Mouse (Mus musculus) limb, embryonic 14.5 days (tissue): Measurements from ENCODE around the gene Pik3r2. TPM values are rescaled to one million over a fixed set of nuclear protein-coding genes. Genes with fewer than 3 reads are reported as not detected.

Experiments
- ATAC-seq: fragments of 200-750 bp; cut with Nextera tagmentation; 2 replicates; pipeline ENCODE4 v1.8.0; 2017; ENCODE audit warnings: low read depth, moderate number of reproducible peaks, moderate TSS enrichment; ENCODE audit not compliant: low FRiP score
- DNase-seq: peaks from one replicate; pipeline ENCODE4 v3.0.0-alpha.2; 2015; ENCODE audit warnings: low spot score
- H3K27ac ChIP-seq: fragments of 300-500 bp; sonication (generic); replicated peaks from 2 replicates; pipeline ENCODE4 v1.5.1; 2014; ENCODE audit warnings: low read depth, mild to moderate bottlenecking, low read length, moderate library complexity, mixed read lengths
- H3K27me3 ChIP-seq: fragments of 300-500 bp; sonication (generic); 2 replicates; pipeline ENCODE4 v1.6.1; 2014; ENCODE audit warnings: low read length, mixed read lengths; ENCODE audit not compliant: control insufficient read depth, insufficient read depth
- H3K36me3 ChIP-seq: fragments of 300-500 bp; sonication (generic); 2 replicates; pipeline ENCODE4 v1.6.1; 2014; ENCODE audit warnings: mild to moderate bottlenecking, low read length, moderate library complexity, mixed read lengths; ENCODE audit not compliant: control insufficient read depth, insufficient read depth
- H3K4me1 ChIP-seq: fragments of 300-500 bp; sonication (generic); 2 replicates; pipeline ENCODE4 v1.6.1; 2014; ENCODE audit warnings: antibody characterized with exemption, low read length, mixed read lengths; ENCODE audit not compliant: control insufficient read depth, insufficient read depth
- H3K4me2 ChIP-seq: fragments of 300-500 bp; sonication (generic); replicated peaks from 2 replicates; pipeline ENCODE4 v1.6.1; 2014; ENCODE audit warnings: low read depth, mild to moderate bottlenecking, low read length, moderate library complexity; ENCODE audit not compliant: severe bottlenecking
- H3K4me3 ChIP-seq: fragments of 300-500 bp; sonication (generic); replicated peaks from 2 replicates; pipeline ENCODE4 v1.5.1; 2014; ENCODE audit warnings: low read length
- H3K9ac ChIP-seq: fragments of 300-500 bp; sonication (generic); 2 replicates; pipeline ENCODE4 v1.6.1; 2014; ENCODE audit warnings: mild to moderate bottlenecking, low read depth, low read length, moderate library complexity; ENCODE audit not compliant: severe bottlenecking
- H3K9me3 ChIP-seq: fragments of 300-500 bp; sonication (generic); 2 replicates; pipeline ENCODE4 v1.6.1; 2016; ENCODE audit warnings: low read length; ENCODE audit not compliant: control insufficient read depth
- POLR2A ChIP-seq: fragments of 200-500 bp; IDR thresholded peaks from 2 replicates; pipeline ENCODE4 v1.8.0; 2012; ENCODE audit warnings: inconsistent platforms, mild to moderate bottlenecking, moderate library complexity, borderline replicate concordance; ENCODE audit not compliant: insufficient read depth, insufficient read length; ENCODE audit errors: extremely low read depth
- WGBS: fragments of 180-500 bp; shearing (Covaris S2); extraction: QIAGEN DNeasy Blood & Tissue Kit; methylation state at CpG from one replicate; pipeline ENCODE4 v1.1.7; 2014; 5-methylcytosine and 5-hydroxymethylcytosine counted together
- polyA plus RNA-seq, 2 experiments: library from polyadenylated mRNA; depleted of rRNA in 1 of 2; stranded (reverse) in 1 of 2; unstranded in 1 of 2; fragments of >200 nt; fragmentation: Nextera tagmentation in 1 of 2; extraction: Ambion mirVana in 1 of 2; gene quantifications; 2 replicates each; pipeline versions ENCODE4 v1.2.1 to v1.2.3; 2012 to 2014

The Pik3r2 gene
- polyA plus RNA-seq, 2 experiments: 73.5 to 111 TPM

GRCm38 (mm10) chr8:70730956-70731355 is 45.6 kb downstream of the Pik3r2 start:
- H3K4me2 ChIP-seq: no peak overlapping the region
- peaks cover 38% of the 10 kb centered on the region for H3K27me3 ChIP-seq
- 87% methylated on average over 4 of the region's 4 CpGs for WGBS
- H3K9ac ChIP-seq: no peak overlapping the region
- no peak for ATAC-seq
- H3K4me1 ChIP-seq: no peaks in the 10 kb centered on the region
- no peak for DNase-seq
- H3K36me3 ChIP-seq: no peaks in the 10 kb centered on the region
- no peak for TF ChIP-seq POLR2A
- no peaks in the 10 kb centered on the region for H3K9me3 ChIP-seq
- no peak overlapping the region for H3K4me3 ChIP-seq
- no peak overlapping the region for H3K27ac ChIP-seq

GRCm38 (mm10) chr8:70729808-70730475 is 46.6 kb downstream of the Pik3r2 start:
- Histone ChIP-seq H3K27ac (no peak overlapping the region), H3K4me1 (no peaks in the 10 kb centered on the region), H3K9me3 (no peaks in the 10 kb centered on the region), H3K4me3 (peak overlapping the region; percentile 18), H3K9ac (0 out of 2 replicates have a peak overlapping the region, but pooled peaks have one; percentile 25), H3K36me3 (no peaks in the 10 kb centered on the region), H3K4me2 (peak overlapping the region; percentile 31), H3K27me3 (peaks cover 38% of the 10 kb centered on the region)
- TF ChIP-seq POLR2A: no peak
- ATAC-seq (no peak), DNase-seq (no peak)
- 4% methylated on average over 31 of the region's 34 CpGs for WGBS

GRCm38 (mm10) chr8:70726721-70727120 is 49.8 kb downstream of the Pik3r2 start:
- Histone ChIP-seq H3K9me3 (no peaks in the 10 kb centered on the region), H3K27ac (no peak overlapping the region), H3K27me3 (peaks cover 33% of the 10 kb centered on the region), H3K4me2 (no peak overlapping the region), H3K4me1 (no peaks in the 10 kb centered on the region), H3K9ac (no peak overlapping the region), H3K4me3 (no peak overlapping the region), H3K36me3 (no peaks in the 10 kb centered on the region)
- no peak for ATAC-seq
- TF ChIP-seq POLR2A: no peak
- DNase-seq: no peak
- WGBS: 46% methylated on average over 11 of the region's 11 CpGs

- Histone ChIP-seq H3K27ac (no peak overlapping the region), H3K9me3 (no peaks in the 10 kb centered on the region), H3K4me1 (no peaks in the 10 kb centered on the region), H3K9ac (no peak overlapping the region), H3K27me3 (peaks cover 32% of the 10 kb centered on the region), H3K4me3 (no peak overlapping the region), H3K36me3 (no peaks in the 10 kb centered on the region), H3K4me2 (no peak overlapping the region)
- whole genome bisulfite sequencing: 19% methylated on average over 14 of the region's 14 CpGs
- no peak for DNase-seq
- ATAC-seq: no peak
- TF ChIP-seq POLR2A: no peak
Observed at GRCm38 (mm10) chr8:70725792-70726447, 50.6 kb downstream of the Pik3r2 start.

- no peaks in the 10 kb centered on the region for H3K4me1 ChIP-seq
- ATAC-seq (no peak), DNase-seq (no peak)
- WGBS: 81% methylated on average over 12 of the region's 12 CpGs
- no peak for TF ChIP-seq POLR2A
- peaks cover 15% of the 10 kb centered on the region; the same call in 1 of the 2 replicates for H3K27me3 ChIP-seq
- H3K9me3 ChIP-seq: no peaks in the 10 kb centered on the region
- no peak overlapping the region for H3K9ac ChIP-seq
- H3K36me3 ChIP-seq: no peaks in the 10 kb centered on the region
- no peak overlapping the region for H3K4me2 ChIP-seq
- no peak overlapping the region for H3K4me3 ChIP-seq
- no peak overlapping the region for H3K27ac ChIP-seq
Observed at GRCm38 (mm10) chr8:70724216-70724615, 52.3 kb downstream of the Pik3r2 start.
